Mouse (Mus musculus) forebrain, embryonic 16.5 days (tissue): ENCODE measurements at regions not wholly inside any gene's neighbourhood (a gene's known extent, or its start where the extent isn't known, plus 50 kb on each side); places are given as distances from the start of the nearest gene placed in this dataset.

Experiments used
- ATAC-seq: fragments of 200-750 bp; cut with Nextera tagmentation; 2 replicates; pipeline ENCODE4 v1.8.0; 2017; ENCODE audit warnings: mild to moderate bottlenecking, moderate library complexity
- H3K27ac ChIP-seq: fragments of 300-500 bp; sonication (generic); 2 replicates; pipeline ENCODE4 v1.5.1; 2014; ENCODE audit warnings: low read length, control low read depth
- H3K27me3 ChIP-seq: fragments of 300-500 bp; sonication (generic); replicated peaks from 2 replicates; pipeline ENCODE4 v1.6.1; 2014; ENCODE audit warnings: low read length; ENCODE audit not compliant: control insufficient read depth, insufficient read depth
- H3K36me3 ChIP-seq: fragments of 300-500 bp; sonication (generic); 2 replicates; pipeline ENCODE4 v1.6.1; 2014; ENCODE audit not compliant: control insufficient read depth, insufficient read depth
- H3K4me1 ChIP-seq: fragments of 300-500 bp; sonication (generic); replicated peaks from 2 replicates; pipeline ENCODE4 v1.6.1; 2014; ENCODE audit warnings: low read length; ENCODE audit not compliant: control insufficient read depth, insufficient read depth
- H3K4me2 ChIP-seq: fragments of 300-500 bp; sonication (generic); 2 replicates; pipeline ENCODE4 v1.6.1; 2014; ENCODE audit warnings: mild to moderate bottlenecking, low read length, control low read depth
- H3K4me3 ChIP-seq: fragments of 300-500 bp; sonication (generic); replicated peaks from 2 replicates; pipeline ENCODE4 v1.5.1; 2014; ENCODE audit warnings: mild to moderate bottlenecking, low read length, control low read depth
- H3K9ac ChIP-seq: fragments of 300-500 bp; sonication (generic); replicated peaks from 2 replicates; pipeline ENCODE4 v1.6.1; 2014; ENCODE audit warnings: low read depth, low read length, control low read depth
- H3K9me3 ChIP-seq: fragments of 300-500 bp; sonication (generic); 2 replicates; pipeline ENCODE4 v1.6.1; 2016; ENCODE audit warnings: low read length; ENCODE audit not compliant: control insufficient read depth
- WGBS: fragments of 180-500 bp; shearing (Covaris S2); extraction: QIAGEN DNeasy Blood & Tissue Kit; methylation state at CpG from one replicate; pipeline ENCODE4 v1.1.7; 2014; 5-methylcytosine and 5-hydroxymethylcytosine counted together

- Histone ChIP-seq H3K27me3 (no peaks in the 10 kb centered on the region), H3K27ac (no peak overlapping the region), H3K4me3 (no peak overlapping the region), H3K9ac (no peak overlapping the region), H3K4me1 (no peaks in the 10 kb centered on the region), H3K9me3 (no peaks in the 10 kb centered on the region), H3K36me3 (no peaks in the 10 kb centered on the region), H3K4me2 (no peak overlapping the region)
- 86% methylated on average over 3 of the region's 3 CpGs for WGBS
- ATAC-seq = no peak
Measured at GRCm38 (mm10) chr4:66550306-66551104, 146.1 kb upstream of the Astn2 start.

DNA sequence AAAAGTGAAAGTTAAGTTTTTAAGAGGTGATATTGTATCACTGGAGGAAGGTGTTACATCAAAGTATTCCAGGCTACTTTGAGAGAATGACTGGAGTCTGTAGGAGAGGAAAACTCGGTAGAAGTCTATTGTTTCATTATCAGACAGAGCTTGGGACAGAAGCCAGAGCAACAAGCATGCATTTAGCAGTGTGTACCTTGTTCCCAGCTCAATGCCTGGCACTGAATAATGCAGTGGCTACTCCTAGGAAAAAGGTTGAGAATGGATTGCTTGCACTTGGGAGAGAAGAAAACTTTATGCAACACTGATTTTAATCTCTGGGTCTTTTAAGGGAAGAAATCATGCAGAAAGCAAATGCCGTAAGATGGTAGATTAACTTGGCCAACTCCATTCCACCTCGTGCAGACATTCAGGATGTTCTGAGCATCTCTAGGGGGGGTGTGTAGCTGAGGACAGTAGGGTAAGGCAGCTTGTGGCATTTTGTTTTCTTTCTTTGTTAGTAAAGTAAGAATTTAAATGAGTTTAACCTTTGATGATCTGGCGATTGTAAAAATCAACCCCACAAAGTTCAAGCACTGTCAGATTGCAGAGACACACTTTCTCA, 138.5 kb upstream of the Astn2 start:
- Histone ChIP-seq H3K9ac (no peak overlapping the region), H3K36me3 (no peaks in the 10 kb centered on the region), H3K4me2 (no peak overlapping the region), H3K27me3 (no peaks in the 10 kb centered on the region), H3K27ac (no peak overlapping the region), H3K4me1 (0 out of 2 replicates have a peak, but pooled peaks cover 2% of the 10 kb centered on the region), H3K4me3 (no peak overlapping the region), H3K9me3 (no peaks in the 10 kb centered on the region)
- WGBS = 25% methylated on average over 4 of the region's 4 CpGs
- ATAC-seq = peak; percentile 82

DNA sequence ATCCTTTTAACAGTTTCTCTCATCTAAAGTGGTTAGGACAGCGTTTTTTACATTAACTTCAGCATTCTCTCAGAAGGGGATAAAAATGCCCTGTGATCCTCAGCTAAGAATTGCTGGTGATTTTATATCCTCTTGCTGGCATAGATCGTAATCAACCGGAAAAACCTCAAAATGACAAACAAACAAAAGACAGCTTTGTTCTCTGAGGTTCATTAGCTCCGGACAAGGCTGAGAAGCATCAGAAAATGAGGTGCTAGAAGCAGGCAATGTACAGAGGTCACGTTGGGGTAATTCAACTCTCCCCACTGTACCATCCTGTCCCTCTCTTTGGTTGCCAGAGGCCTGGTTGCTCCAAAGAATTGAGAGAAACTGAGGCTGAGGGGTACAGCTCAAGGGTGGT, 120.0 kb upstream of the Astn2 start:
- 30% methylated on average over 5 of the region's 5 CpGs for WGBS
- Histone ChIP-seq H3K4me3 (no peak overlapping the region), H3K9me3 (no peaks in the 10 kb centered on the region), H3K9ac (no peak overlapping the region), H3K27ac (no peak overlapping the region), H3K36me3 (no peaks in the 10 kb centered on the region), H3K4me2 (no peak overlapping the region), H3K4me1 (peaks cover 25% of the 10 kb centered on the region), H3K27me3 (no peaks in the 10 kb centered on the region)
- ATAC-seq = no peak

GRCm38 (mm10) chr4:66523886-66524245, 119.5 kb upstream of the Astn2 start:
- Histone ChIP-seq H3K4me3 (no peak overlapping the region), H3K36me3 (no peaks in the 10 kb centered on the region), H3K27me3 (no peaks in the 10 kb centered on the region), H3K9ac (no peak overlapping the region), H3K4me2 (no peak overlapping the region), H3K9me3 (no peaks in the 10 kb centered on the region), H3K27ac (peak overlapping the region; percentile 58), H3K4me1 (peaks cover 25% of the 10 kb centered on the region)
- peak; percentile 42 for ATAC-seq
- WGBS = 39% methylated on average over 2 of the region's 2 CpGs

GRCm38 (mm10) chr4:66523238-66523885, 119.0 kb upstream of the Astn2 start:
- 42% methylated on average over 8 of the region's 8 CpGs for WGBS
- Histone ChIP-seq H3K9ac (no peak overlapping the region), H3K27ac (peak overlapping the region; percentile 58), H3K27me3 (no peaks in the 10 kb centered on the region), H3K36me3 (no peaks in the 10 kb centered on the region), H3K4me2 (no peak overlapping the region), H3K4me1 (peaks cover 25% of the 10 kb centered on the region), H3K4me3 (no peak overlapping the region), H3K9me3 (no peaks in the 10 kb centered on the region)
- peak; percentile 82 for ATAC-seq

DNA sequence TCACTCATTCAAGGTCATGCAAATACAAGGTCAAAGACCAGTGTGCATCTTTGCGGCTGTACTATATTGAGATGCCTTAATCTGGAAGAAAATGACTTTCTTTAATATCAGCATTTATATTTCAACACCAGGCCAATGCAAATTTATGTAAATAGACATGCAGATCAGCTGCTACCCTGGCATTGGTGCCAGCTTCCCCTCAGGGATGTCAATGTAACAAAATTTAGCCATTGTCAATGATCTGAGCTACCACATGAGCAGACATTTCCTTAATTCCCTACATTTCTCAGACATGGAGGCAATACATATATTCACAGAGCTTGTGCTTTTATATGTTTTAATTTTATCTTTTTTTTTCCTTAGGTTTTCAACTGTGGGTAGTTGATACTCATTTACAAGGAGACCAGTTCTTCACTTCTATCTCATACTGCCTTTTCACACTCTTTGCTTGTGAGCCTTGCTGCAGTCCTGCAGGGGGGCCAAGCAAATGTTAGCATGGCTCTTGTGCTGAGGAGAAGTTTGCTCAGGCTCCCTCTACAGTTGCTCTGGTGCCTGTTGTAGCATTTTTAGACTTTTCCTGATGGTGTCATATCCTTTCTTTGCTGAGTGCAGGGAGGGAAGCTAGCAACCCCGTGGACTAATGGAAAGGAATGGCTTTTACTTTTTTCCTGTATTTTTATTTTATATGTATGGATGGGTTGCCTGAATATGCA, 117.8 kb upstream of the Astn2 start:
- WGBS = 59% methylated on average over 2 of the region's 2 CpGs
- Histone ChIP-seq H3K9me3 (no peaks in the 10 kb centered on the region), H3K27me3 (no peaks in the 10 kb centered on the region), H3K4me3 (no peak overlapping the region), H3K4me2 (no peak overlapping the region), H3K36me3 (no peaks in the 10 kb centered on the region), H3K4me1 (peaks cover 25% of the 10 kb centered on the region), H3K9ac (no peak overlapping the region), H3K27ac (no peak overlapping the region)
- peak; percentile 57 for ATAC-seq

GRCm38 (mm10) chr4:66520796-66521195, 116.4 kb upstream of the Astn2 start:
- WGBS = 69% methylated on average over 3 of the region's 3 CpGs

GRCm38 (mm10) chr4:66515815-66516214, 111.4 kb upstream of the Astn2 start:
- H3K27ac ChIP-seq = no peak overlapping the region
- no peak overlapping the region for H3K4me3 ChIP-seq
- no peaks in the 10 kb centered on the region for H3K27me3 ChIP-seq
- no peak overlapping the region for H3K4me2 ChIP-seq
- no peaks in the 10 kb centered on the region for H3K36me3 ChIP-seq
- no peaks in the 10 kb centered on the region for H3K9me3 ChIP-seq
- H3K9ac ChIP-seq = no peak overlapping the region
- 23% methylated on average over 1 of the region's 1 CpGs for WGBS
- peaks cover 3% of the 10 kb centered on the region; the same call in 1 of the 2 replicates for H3K4me1 ChIP-seq
- peak; percentile 79 for ATAC-seq

More at GRCm38 (mm10) chr4:66520796-66521195, 116.4 kb upstream of the Astn2 start:
- Histone ChIP-seq H3K4me2 (no peak overlapping the region), H3K9me3 (no peaks in the 10 kb centered on the region), H3K4me3 (no peak overlapping the region), H3K27me3 (no peaks in the 10 kb centered on the region), H3K36me3 (no peaks in the 10 kb centered on the region), H3K27ac (no peak overlapping the region), H3K4me1 (peaks cover 27% of the 10 kb centered on the region), H3K9ac (no peak overlapping the region)
- no peak for ATAC-seq

DNA sequence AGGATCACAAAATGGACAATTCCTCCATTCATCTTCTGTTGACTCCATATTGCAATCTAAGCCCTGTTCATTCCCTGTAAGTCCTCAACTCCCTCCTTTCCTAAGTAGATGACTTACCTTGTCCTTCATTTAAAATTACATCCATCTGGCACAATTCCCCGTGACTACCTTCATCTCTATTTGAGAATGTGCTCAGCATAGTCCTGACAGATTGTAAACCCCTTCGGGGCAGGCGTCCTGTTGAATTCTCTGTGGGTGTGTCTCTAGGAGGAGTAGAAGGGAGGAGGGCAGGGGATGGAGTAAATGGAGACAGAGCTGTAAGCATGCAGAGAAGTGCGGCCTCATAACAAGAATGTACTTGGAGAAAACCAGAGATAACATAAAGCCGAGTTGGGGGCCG, 79.1 kb upstream of the Astn2 start:
- no peaks in the 10 kb centered on the region for H3K27me3 ChIP-seq
- peaks cover 5% of the 10 kb centered on the region for H3K4me1 ChIP-seq
- H3K9ac ChIP-seq = no peak overlapping the region
- no peaks in the 10 kb centered on the region for H3K9me3 ChIP-seq
- H3K4me3 ChIP-seq = no peak overlapping the region
- no peak overlapping the region for H3K27ac ChIP-seq
- ATAC-seq = no peak
- WGBS = 81% methylated on average over 6 of the region's 6 CpGs
- H3K36me3 ChIP-seq = no peaks in the 10 kb centered on the region
- H3K4me2 ChIP-seq = no peak overlapping the region
